27 mouse cellular contexts compared by ENCODE assay signal in the genomic region with DNA sequence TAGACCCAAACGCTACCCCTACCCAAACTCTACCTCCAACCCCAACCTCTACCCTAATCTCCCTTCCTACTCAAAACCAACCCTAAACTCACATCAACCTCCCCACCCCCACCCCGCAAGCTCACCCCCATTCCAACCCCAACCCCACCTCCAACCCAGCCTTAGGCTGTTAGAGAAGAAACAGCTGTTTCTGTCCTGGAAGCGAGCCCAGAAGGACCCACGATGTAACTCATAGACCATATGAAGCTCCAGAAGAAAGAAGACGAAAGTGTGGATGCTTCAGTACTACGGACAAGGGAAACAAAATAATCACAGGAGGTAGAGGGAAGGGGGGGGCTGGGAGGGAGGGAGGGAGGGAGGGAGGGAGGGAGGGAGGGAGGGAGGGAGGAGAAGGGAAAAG. TPM values are rescaled to one million over a fixed set of nuclear protein-coding genes. Genes with fewer than 3 reads are reported as not detected.
DNase-seq lines count a peak whose midpoint lies in the region; ATAC-seq and TF ChIP-seq lines count a peak whose summit lies in the region.
"Had no signal": no experiment of that assay in that cellular context is flagged by ENCODE, and none has a peak within 500 bp of the region (broad histone marks: within the 10 kb centered on the region; RNA-seq: fewer than 3 reads in every experiment).

No protein-coding gene starts in this region.

- whole genome bisulfite sequencing in embryonic facial prominence, embryonic 12.5 days = 57% methylated on average over 6 of the region's 6 CpGs
- WGBS in embryonic facial prominence, embryonic 10.5 days = 72% methylated on average over 6 of the region's 6 CpGs
- WGBS in kidney, postnatal 0 days = 52% methylated on average over 6 of the region's 6 CpGs
- WGBS in lung, embryonic 15.5 days = 38% methylated on average over 6 of the region's 6 CpGs
- 42% methylated on average over 6 of the region's 6 CpGs for WGBS in stomach, embryonic 14.5 days

- ATAC-seq in embryonic facial prominence, embryonic 12.5 days (ENCODE audit: insufficient number of reproducible peaks, insufficient read depth, low FRiP score, low TSS enrichment) = no peak
- no peak for ATAC-seq in kidney, postnatal 0 days (replicated peaks; ENCODE audit: low FRiP score, low read depth)
- ATAC-seq in lung, embryonic 15.5 days (ENCODE audit: borderline replicate concordance, extremely low read depth, low FRiP score, low TSS enrichment) = peak; percentile 49; the same call in 1 of the 2 replicates
- ATAC-seq in stomach, embryonic 14.5 days (ENCODE audit: insufficient number of reproducible peaks, insufficient read depth, low FRiP score, low read depth) = peak; percentile 65; the same call in 1 of the 2 replicates
- ATAC-seq: activated CD4-positive, CD25-positive, alpha-beta regulatory T cell, adult 4 months; forebrain, embryonic 14.5 days; intestine, postnatal 0 days had no signal

- H3K27ac ChIP-seq in embryonic facial prominence, embryonic 12.5 days = 0 out of 2 replicates have a peak overlapping the region, but pooled peaks have one; percentile 36
- H3K27ac ChIP-seq in embryonic facial prominence, embryonic 10.5 days (replicated peaks) = no peak overlapping the region
- H3K27ac ChIP-seq in kidney, postnatal 0 days = no peak overlapping the region
- H3K27ac ChIP-seq in lung, embryonic 15.5 days = no peak overlapping the region
- H3K27ac ChIP-seq in stomach, embryonic 14.5 days (ENCODE audit: low read length) = no peak overlapping the region
- H3K27ac ChIP-seq in left cerebral cortex, adult 2 months = no peak overlapping the region
- H3K27ac ChIP-seq: embryonic facial prominence, embryonic 15.5 days; hindbrain, embryonic 12.5 days had no signal

- no peaks in the 10 kb centered on the region for H3K36me3 ChIP-seq in embryonic facial prominence, embryonic 12.5 days
- H3K36me3 ChIP-seq in embryonic facial prominence, embryonic 10.5 days (replicated peaks) = no peaks in the 10 kb centered on the region
- no peaks in the 10 kb centered on the region for H3K36me3 ChIP-seq in kidney, postnatal 0 days (ENCODE audit: insufficient read depth, low read length)
- no peaks in the 10 kb centered on the region for H3K36me3 ChIP-seq in lung, embryonic 15.5 days
- no peaks in the 10 kb centered on the region for H3K36me3 ChIP-seq in stomach, embryonic 14.5 days (ENCODE audit: control insufficient read depth, insufficient read depth, low read length)
- H3K36me3 ChIP-seq: embryonic facial prominence, embryonic 15.5 days; hindbrain, embryonic 12.5 days had no signal

- no peak overlapping the region for H3K9ac ChIP-seq in embryonic facial prominence, embryonic 12.5 days
- H3K9ac ChIP-seq in kidney, postnatal 0 days (ENCODE audit: low read depth, low read length) = no peak overlapping the region
- H3K9ac ChIP-seq in lung, embryonic 15.5 days = no peak overlapping the region
- H3K9ac ChIP-seq in stomach, embryonic 14.5 days (replicated peaks; ENCODE audit: low read depth, low read length) = no peak overlapping the region
- H3K9ac ChIP-seq: embryonic facial prominence, embryonic 15.5 days; hindbrain, embryonic 12.5 days had no signal

- H3K9me3 ChIP-seq in embryonic facial prominence, embryonic 12.5 days = no peaks in the 10 kb centered on the region
- H3K9me3 ChIP-seq in embryonic facial prominence, embryonic 10.5 days = no peaks in the 10 kb centered on the region
- H3K9me3 ChIP-seq in kidney, postnatal 0 days (replicated peaks; ENCODE audit: low read length) = no peaks in the 10 kb centered on the region
- no peaks in the 10 kb centered on the region for H3K9me3 ChIP-seq in lung, embryonic 15.5 days
- H3K9me3 ChIP-seq in stomach, embryonic 14.5 days (ENCODE audit: control insufficient read depth, low read depth, low read length) = no peaks in the 10 kb centered on the region
- H3K9me3 ChIP-seq: embryonic facial prominence, embryonic 15.5 days; hindbrain, embryonic 12.5 days had no signal

- H3K4me3 ChIP-seq in embryonic facial prominence, embryonic 12.5 days = no peak overlapping the region
- no peak overlapping the region for H3K4me3 ChIP-seq in embryonic facial prominence, embryonic 10.5 days
- H3K4me3 ChIP-seq in kidney, postnatal 0 days (replicated peaks; ENCODE audit: low read depth, low read length) = no peak overlapping the region
- H3K4me3 ChIP-seq in lung, embryonic 15.5 days = no peak overlapping the region
- no peak overlapping the region for H3K4me3 ChIP-seq in stomach, embryonic 14.5 days (ENCODE audit: low read depth, low read length)
- H3K4me3 ChIP-seq in left cerebral cortex, adult 2 months = no peak overlapping the region
- H3K4me3 ChIP-seq: embryonic facial prominence, embryonic 15.5 days; hindbrain, embryonic 12.5 days had no signal

- H3K4me2 ChIP-seq in embryonic facial prominence, embryonic 12.5 days (replicated peaks) = no peak overlapping the region
- no peak overlapping the region for H3K4me2 ChIP-seq in kidney, postnatal 0 days (ENCODE audit: low read length)
- no peak overlapping the region for H3K4me2 ChIP-seq in lung, embryonic 15.5 days
- H3K4me2 ChIP-seq in stomach, embryonic 14.5 days (replicated peaks; ENCODE audit: low read depth, low read length) = no peak overlapping the region
- H3K4me2 ChIP-seq: embryonic facial prominence, embryonic 15.5 days; heart, embryonic 11.5 days; hindbrain, embryonic 12.5 days; liver, embryonic 11.5 days had no signal

- no peak for TF ChIP-seq CTCF in kidney, postnatal 0 days (IDR thresholded peaks at IDR 0.05; ENCODE audit: low read depth)
- TF ChIP-seq CTCF in left cerebral cortex, adult 2 months (IDR thresholded peaks at IDR 0.05) = no peak

- H3K27me3 ChIP-seq in embryonic facial prominence, embryonic 12.5 days = no peaks in the 10 kb centered on the region
- no peaks in the 10 kb centered on the region for H3K27me3 ChIP-seq in embryonic facial prominence, embryonic 10.5 days (replicated peaks; ENCODE audit: low read depth, poor library complexity, severe bottlenecking)
- no peaks in the 10 kb centered on the region for H3K27me3 ChIP-seq in kidney, postnatal 0 days (ENCODE audit: insufficient read depth, low read length)
- H3K27me3 ChIP-seq in lung, embryonic 15.5 days = no peaks in the 10 kb centered on the region
- H3K27me3 ChIP-seq in stomach, embryonic 14.5 days (ENCODE audit: control insufficient read depth, insufficient read depth, low read length) = no peaks in the 10 kb centered on the region
- H3K27me3 ChIP-seq: embryonic facial prominence, embryonic 15.5 days; hindbrain, embryonic 12.5 days had no signal

- intact Hi-C loops in left cerebral cortex, adult 2 months (cut with DNase I) = no loop called here

- no peak for DNase-seq in embryonic facial prominence, embryonic 10.5 days (ENCODE audit: low spot score)
- DNase-seq in kidney, postnatal 0 days (ENCODE audit: low spot score) = peak; percentile 62
- DNase-seq in kidney, adult 11 months = no peak
- DNase-seq in lung, postnatal 25 days (ENCODE audit: low spot score) = no peak
- no peak for DNase-seq in left cerebral cortex, adult 2 months (ENCODE audit: extremely low spot score in 1 of 2, low spot score in 2 of 2)
- DNase-seq: adrenal gland, adult 8-10 months; cerebellum, adult 2 months; cerebellum, postnatal 25 days; gastrocnemius, postnatal 10 days; heart, postnatal 10 days; left cerebral cortex, postnatal 4 days; lung, postnatal 36 days; midbrain, embryonic 14.5 days; right cerebral cortex, postnatal 14 days; thymus, postnatal 14 days had no signal

- H3K4me1 ChIP-seq in embryonic facial prominence, embryonic 12.5 days = peaks cover 23% of the 10 kb centered on the region
- peaks cover 26% of the 10 kb centered on the region for H3K4me1 ChIP-seq in embryonic facial prominence, embryonic 10.5 days
- no peaks in the 10 kb centered on the region for H3K4me1 ChIP-seq in kidney, postnatal 0 days (replicated peaks; ENCODE audit: insufficient read depth, low read length)
- no peaks in the 10 kb centered on the region for H3K4me1 ChIP-seq in lung, embryonic 15.5 days
- no peaks in the 10 kb centered on the region for H3K4me1 ChIP-seq in stomach, embryonic 14.5 days (ENCODE audit: control insufficient read depth, insufficient read depth, low read length)

RNA-seq across cellular contexts. Expression of a gene that starts 58.4 kb away (rescaled TPM):
- 246 and 250 TPM in 2 replicates for polyA plus RNA-seq in embryonic facial prominence, embryonic 12.5 days (2016; fragmentation: Nextera tagmentation; extraction: Ambion mirVana)
- polyA plus RNA-seq in embryonic facial prominence, embryonic 10.5 days (2016; fragmentation: Nextera tagmentation; extraction: Ambion mirVana) = 300 and 318 TPM in 2 replicates
- polyA plus RNA-seq in kidney, postnatal 0 days (2015; fragmentation: Nextera tagmentation; extraction: Ambion mirVana) = 35.4 and 40.8 TPM in 2 replicates
- polyA plus RNA-seq in lung, embryonic 15.5 days (2015; fragmentation: Nextera tagmentation; extraction: Ambion mirVana) = 33.2 and 34.9 TPM in 2 replicates
- 68.5 and 73.8 TPM in 2 replicates for polyA plus RNA-seq in stomach, embryonic 14.5 days (2014; fragmentation: Nextera tagmentation; extraction: Ambion mirVana)
- 10 to 100 TPM; 14.4 to 19.6 TPM for total RNA-seq in left cerebral cortex, adult 2 months (2021)
- total RNA-seq: granulocyte monocyte progenitor cell, adult 5-6 weeks; megakaryocyte-erythroid progenitor cell, adult 5-6 weeks had no signal

Comparison
In these comparisons a context has a peak if more than half of its experiments do, and no peak if none do; other contexts are left out.
1. ATAC-seq: peak in lung, embryonic 15.5 days (single experiment) and stomach, embryonic 14.5 days (single experiment); none in embryonic facial prominence, embryonic 12.5 days (single experiment) and kidney, postnatal 0 days (single experiment).